Mouse (Mus musculus) layer of hippocampus, postnatal 14 days (tissue): ENCODE measurements around the gene Atp1a3. TPM values are rescaled to one million over a fixed set of nuclear protein-coding genes. Genes with fewer than 3 reads are reported as not detected.
A peak's percentile ranks its signal among the peaks of the same experiment; 100 is the strongest.

ENCODE experiments used
- DNase-seq, 2 experiments: peaks; one replicate each; pipeline ENCODE4 v3.0.0; 2021 to 2022; ENCODE audit warnings: low spot score in 2 of 2, mixed read lengths in 1 of 2
- microRNA-seq, 2 experiments: library from miRNA; unstranded; fragments of <30 nt; microRNA quantifications; one replicate each; pipeline ENCODE4 v1.2.0; 2021
- total RNA-seq, 2 experiments: library from RNA; stranded (reverse); gene quantifications; 2 replicates each; pipeline ENCODE4 v1.2.3; 2021

Atp1a3 gene
- total RNA-seq, 2 experiments from 2014 or later: 2,620 to 2,738 TPM

DNA sequence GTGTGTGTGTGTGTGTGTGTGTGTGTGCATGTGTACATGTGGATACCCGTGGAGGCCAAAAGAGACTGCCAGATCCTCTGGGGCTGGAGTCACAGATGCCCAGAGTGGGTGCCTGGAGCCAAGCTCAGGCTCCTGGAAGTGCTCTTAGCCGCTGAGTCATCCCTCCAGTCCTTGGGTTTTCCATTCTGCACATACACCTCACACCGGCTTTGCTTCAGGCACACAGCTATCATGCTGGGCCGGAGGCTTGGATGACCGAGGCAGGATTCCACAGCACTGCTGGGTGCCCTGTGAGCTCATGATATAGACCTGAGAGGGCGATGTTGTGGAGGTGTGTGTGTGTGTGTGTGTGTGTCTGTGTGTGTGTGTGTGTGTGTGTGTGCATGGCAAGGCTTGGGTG lies 37.3 kb downstream of the Atp1a3 start:
- DNase-seq: no peak

DNA sequence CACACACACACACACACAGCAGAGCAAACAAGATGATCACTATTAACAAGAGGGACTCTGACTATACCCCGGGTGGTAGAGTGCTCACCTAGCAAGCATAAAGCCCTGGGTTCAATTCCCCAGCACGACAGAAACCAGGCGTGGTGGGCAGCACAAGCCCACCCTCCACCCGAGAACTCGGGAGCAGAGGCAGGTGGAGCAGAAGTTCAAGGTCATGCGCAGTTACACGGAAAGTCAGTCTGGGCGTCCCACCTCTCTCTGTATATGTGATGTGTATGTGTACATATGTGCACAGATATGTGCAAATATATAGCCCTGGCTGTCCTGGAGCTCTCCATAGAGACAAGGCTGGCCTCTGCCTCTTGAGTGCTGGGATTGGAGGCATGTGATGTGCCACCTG lies 37.8 kb downstream of the Atp1a3 start:
- no peak for DNase-seq

DNA sequence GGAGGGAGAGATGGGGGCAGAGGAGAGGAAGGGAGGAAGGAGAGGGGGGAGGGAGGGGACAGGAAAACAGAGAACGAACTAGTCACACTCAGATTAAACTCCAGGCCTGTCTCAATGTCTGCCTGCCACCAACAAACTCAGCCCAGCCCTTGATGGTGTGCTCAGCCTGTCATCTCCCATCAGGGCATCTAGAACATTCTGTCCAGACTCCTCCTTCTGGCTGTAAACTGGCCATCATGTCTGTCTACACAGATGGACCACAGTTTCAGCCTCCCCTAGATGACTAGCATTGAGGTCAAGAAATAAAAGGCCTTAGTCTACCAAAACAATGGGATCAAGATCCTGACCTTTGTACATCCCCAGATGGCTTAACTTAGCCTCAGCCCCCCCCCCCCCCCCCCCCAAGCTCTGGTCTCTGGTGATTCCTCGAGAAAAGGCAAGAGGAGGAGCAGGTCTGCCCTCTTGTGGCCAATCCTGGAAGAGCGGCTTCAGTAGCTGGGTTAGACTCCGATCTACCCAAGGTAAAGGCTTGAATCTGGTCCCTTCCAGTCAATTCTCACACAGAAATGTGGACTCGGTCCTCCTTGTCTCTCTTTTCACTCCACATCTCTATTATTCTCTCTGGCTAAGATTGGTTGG lies 40.7 kb downstream of the Atp1a3 start:
- peak; percentile 81 to 86 for DNase-seq

- DNase-seq: no peak
Measured at GRCm38 (mm10) chr7:24964288-24964687, 41.5 kb downstream of the Atp1a3 start.

GRCm38 (mm10) chr7:24955226-24955625 lies 50.5 kb downstream of the Atp1a3 start:
- no peak for DNase-seq

DNA sequence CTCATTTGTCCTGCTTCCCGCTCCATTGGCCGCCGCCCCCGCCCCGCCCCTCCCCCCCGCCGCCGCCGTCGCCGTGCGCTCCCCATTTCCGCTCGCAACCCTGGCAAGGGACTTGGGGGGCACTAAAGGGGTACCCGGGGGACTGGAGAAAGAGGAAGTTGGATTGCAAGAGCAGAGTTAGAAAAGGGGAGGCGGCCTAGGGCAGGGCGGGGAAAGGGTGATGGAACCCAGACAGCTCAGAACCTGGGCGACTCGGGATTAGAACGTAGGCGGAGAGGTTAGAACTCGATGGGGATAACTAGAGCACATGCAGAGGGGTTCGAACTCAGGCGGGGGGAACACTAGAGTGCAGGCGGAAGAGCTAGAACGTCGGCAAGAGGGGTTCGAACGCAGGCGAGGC lies 51.3 kb downstream of the Atp1a3 start:
- DNase-seq: no peak

DNA sequence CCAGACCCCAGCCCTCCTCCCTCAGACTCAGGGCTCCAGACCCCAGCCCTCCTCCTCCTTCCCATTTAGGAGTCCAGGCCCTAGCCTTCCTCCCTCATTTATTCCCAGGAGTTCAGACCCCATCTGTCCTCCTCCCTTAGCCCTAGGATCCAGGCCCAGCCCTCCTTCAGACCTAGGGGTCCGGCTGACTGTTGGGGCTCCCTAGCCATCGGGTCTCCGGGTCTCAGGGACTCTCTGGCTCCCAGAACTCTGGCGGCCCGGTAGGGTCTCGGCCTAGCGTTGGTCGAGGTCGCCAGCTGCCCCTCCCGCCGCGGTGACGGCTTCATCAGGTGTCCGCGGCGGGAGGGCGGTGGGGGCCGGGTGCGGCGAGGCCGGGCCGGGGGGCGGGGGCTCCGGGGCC lies 51.8 kb downstream of the Atp1a3 start:
- DNase-seq: no peak

DNA sequence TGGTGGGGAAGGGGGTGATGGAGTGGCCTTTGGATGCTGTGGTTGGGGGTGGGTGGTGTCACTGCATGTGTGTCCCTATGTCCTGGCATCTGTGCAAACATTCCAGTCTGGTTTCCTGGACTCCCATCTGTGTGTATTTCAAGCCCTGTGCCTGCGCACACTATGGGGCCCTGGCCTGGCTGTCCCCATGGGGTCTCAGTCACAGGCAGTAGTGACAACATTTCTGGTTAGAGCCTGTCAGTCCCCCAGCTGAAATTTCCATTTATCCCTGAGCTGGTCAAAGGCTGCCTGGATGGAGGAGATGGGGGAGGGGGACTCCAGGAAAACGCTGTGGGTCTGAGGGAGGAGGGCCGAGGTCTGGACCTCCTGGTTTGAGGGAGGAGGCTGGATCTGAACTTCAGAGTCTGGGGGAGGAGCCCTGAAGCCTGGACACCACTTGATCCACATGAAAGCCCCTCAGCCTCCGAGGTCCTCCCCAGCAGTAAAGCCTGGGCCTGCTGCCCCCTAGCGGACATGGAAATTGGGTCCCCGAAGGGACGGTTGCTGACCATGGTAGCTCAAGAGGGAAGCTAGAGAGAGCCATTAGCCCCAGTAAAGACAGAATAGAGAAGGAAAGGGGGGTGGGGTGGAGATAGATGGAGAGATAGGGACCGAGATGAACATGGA lies 55.7 kb downstream of the Atp1a3 start:
- peak in 1 of 2 experiments; percentile 47 for DNase-seq

- no peak for DNase-seq
Measured at GRCm38 (mm10) chr7:24948774-24949173, 57.0 kb downstream of the Atp1a3 start.

DNA sequence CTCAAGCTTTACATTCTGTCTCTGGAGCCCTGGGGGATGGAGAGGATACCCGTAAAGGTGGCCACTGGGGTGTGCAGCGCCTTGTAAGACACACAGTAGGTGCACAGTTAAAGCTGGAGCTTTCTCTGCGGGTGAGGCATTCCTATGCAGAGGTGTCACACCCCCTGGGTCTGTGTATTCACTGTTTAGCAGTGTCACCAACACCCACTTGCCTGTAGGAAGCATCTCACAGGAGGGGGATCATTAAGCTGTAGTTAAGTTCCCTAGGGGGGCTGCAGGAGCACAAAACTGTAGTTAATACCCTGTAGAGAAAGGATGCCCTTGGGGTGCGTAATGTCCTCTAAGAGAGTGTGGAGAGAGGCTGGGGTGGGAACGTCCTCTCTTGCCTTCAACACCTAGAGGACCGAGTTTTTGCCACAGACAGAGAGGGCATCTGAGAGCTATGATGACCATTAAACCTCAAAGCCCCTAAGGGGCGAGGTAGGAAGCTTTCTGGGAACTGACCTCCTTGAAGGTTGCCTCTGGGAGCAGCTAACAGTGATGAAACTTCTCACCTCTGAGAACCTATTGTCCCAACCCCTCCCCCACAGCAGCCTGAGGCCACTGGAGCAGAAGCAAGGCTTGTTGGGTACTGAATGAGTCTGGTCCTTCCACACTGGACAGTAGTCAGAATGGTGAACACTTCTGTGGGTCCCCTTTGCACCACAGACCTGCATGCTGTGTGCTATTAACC lies 58.3 kb downstream of the Atp1a3 start:
- no peak for DNase-seq

DNA sequence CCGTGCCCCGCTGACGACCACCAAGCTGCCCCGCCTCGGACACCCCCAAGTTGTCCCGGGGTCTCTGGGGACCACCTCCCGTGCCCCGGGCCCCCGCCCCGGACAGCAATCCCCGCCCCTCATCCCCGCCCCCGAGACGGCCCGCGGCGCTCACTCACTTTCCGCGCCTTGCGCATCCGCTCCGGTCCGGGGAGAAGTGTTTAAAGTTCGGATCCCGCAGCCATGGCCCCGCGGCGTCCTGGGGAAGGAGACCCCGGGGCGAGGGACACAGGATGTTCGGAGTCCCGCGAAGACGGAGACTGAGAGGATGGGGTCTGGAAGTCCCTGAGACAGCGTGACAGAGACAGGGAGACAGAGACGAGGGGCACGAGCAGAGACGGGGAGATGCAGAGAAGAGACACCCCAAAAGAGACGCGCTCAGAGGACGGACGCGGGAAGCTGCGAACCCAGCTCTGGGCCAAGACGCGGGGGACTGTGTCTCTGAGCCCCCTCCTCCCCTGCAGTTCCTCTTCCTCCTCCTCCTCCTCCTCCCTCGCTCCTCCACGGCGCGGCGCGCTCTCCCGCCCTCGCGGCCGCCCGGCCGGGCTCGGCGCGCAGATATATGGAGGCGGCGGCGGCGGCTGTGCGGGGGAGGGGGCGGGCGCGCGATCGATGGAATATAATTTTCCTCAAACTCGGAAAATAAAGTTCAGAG lies 61.4 kb downstream of the Atp1a3 start, which contains the start of gene Gm4881:
Gene Gm4881 (minus strand): TSS at position 238 of the 694 bp plus-strand sequence.
- DNase-seq: no peak

GRCm38 (mm10) chr7:24943641-24944040 lies 62.1 kb downstream of the Atp1a3 start:
- DNase-seq: no peak

DNA sequence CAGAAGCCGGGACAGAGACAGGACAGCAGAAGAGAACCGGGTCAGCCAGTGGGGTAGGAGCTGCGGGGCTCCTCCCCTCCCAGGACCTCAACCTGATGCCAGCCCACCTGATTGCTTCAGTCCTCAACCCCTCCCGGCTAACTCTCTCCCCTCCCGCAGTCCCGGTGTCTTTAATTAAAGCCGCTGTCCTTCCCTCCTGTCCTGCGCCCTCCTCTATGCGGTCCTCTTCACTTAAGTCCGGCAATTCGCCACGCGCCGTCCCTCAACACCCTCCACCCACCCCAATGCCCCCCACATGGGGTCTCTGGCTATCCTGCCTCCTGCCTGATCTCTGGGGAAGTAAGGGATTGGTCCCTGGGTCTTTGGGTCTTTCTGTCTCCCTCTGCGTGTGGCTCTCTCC lies 74.1 kb downstream of the Atp1a3 start:
- no peak for DNase-seq

GRCm38 (mm10) chr7:24930475-24930874 lies 75.3 kb downstream of the Atp1a3 start:
- no peak for DNase-seq

Small RNA genes within 50 kb of the gene (microRNA-seq; reads per million reads assigned to microRNA genes)
- 5.7 to 7.0 reads per million in 2 experiments for gene Mir7046
- gene Mir7047: 22.4 to 32.3 reads per million in 2 experiments

Other genes starting within 250 kb of the Atp1a3 start
- gene Cd177, start 245.6 kb downstream of the Atp1a3 start, total RNA-seq: not detected
- gene Ceacam10, start 228.8 kb downstream of the Atp1a3 start, total RNA-seq: not detected
- 1 to 10 TPM; 1.3 to 2.1 TPM for gene Gm9844, start 143.7 kb downstream of the Atp1a3 start, total RNA-seq
- not detected for gene Lypd4, start 136.0 kb downstream of the Atp1a3 start, total RNA-seq
- not detected for gene Dmrtc2, start 135.9 kb downstream of the Atp1a3 start, total RNA-seq
- gene Rps19, start 121.6 kb downstream of the Atp1a3 start, total RNA-seq: 100 to 1,000 TPM; 452 TPM
- under 1 TPM; 0.37 to 0.43 TPM for gene Cd79a, start 108.6 kb downstream of the Atp1a3 start, total RNA-seq
- 10 to 100 TPM; 78.2 to 82.2 TPM for gene Arhgef1, start 103.0 kb downstream of the Atp1a3 start, total RNA-seq
- not detected for gene Gm4881, start 61.5 kb downstream of the Atp1a3 start, total RNA-seq
- gene Rabac1, start 33.2 kb downstream of the Atp1a3 start, total RNA-seq: 100 to 1,000 TPM; 262 to 275 TPM
- gene Grik5, start 66.4 kb upstream of the Atp1a3 start, total RNA-seq: 100 to 1,000 TPM; 258 to 270 TPM
- gene Zfp574, start 66.6 kb upstream of the Atp1a3 start, total RNA-seq: 10 to 100 TPM; 25.0 to 26.1 TPM
- 10 to 100 TPM; 10.1 to 11.4 TPM for gene Pou2f2, start 173.8 kb upstream of the Atp1a3 start, total RNA-seq
- gene Dedd2, start 214.7 kb upstream of the Atp1a3 start, total RNA-seq: 10 to 100 TPM; 24.9 to 25.6 TPM
- gene Zfp526, start 215.5 kb upstream of the Atp1a3 start, total RNA-seq: 10 to 100 TPM in 1 of 2 experiments, 1 to 10 TPM in 1; 9.0 to 10.2 TPM
- 100 to 1,000 TPM; 184 to 190 TPM for gene Gsk3a, start 231.9 kb upstream of the Atp1a3 start, total RNA-seq
- gene Erf, start 244.8 kb upstream of the Atp1a3 start, total RNA-seq: 10 to 100 TPM; 41.0 to 47.2 TPM